Mouse (Mus musculus) MEL (cell line): ENCODE measurements around the gene B3galnt2. TPM values are rescaled to one million over a fixed set of nuclear protein-coding genes. Genes with fewer than 3 reads are reported as not detected.

ENCODE experiments used
- DNase-seq: peaks from one replicate; pipeline ENCODE4 v3.0.0; 2011; ENCODE audit warnings: low read depth, low spot score
- H3K27ac ChIP-seq: 2 replicates; pipeline ENCODE4 v1.5.1; 2012; ENCODE audit warnings: low read depth, mild to moderate bottlenecking, control low read depth, low read length, moderate library complexity; ENCODE audit not compliant: control insufficient read depth
- H3K27me3 ChIP-seq, 2 experiments: fragments of 150-350 bp in 1 of 2; sonication (generic) in 1 of 2; 2 replicates each; pipeline ENCODE4 v1.6.1; 2012; ENCODE audit warnings: low read length in 2 of 2, mild to moderate bottlenecking in 2 of 2, improper control_type of control experiment in 1 of 2, moderate library complexity in 1 of 2; ENCODE audit not compliant: insufficient read depth in 2 of 2, control insufficient read depth in 1 of 2
- H3K36me3 ChIP-seq, 2 experiments: 2 replicates each; pipeline ENCODE4 v1.6.1; 2012 to 2014; ENCODE audit warnings: low read length in 2 of 2, improper control_type of control experiment in 1 of 2, inconsistent platforms in 1 of 2, mild to moderate bottlenecking in 1 of 2; ENCODE audit not compliant: insufficient read depth in 2 of 2, control insufficient read depth in 1 of 2
- H3K4me1 ChIP-seq, 2 experiments: fragments of 150-350 bp in 1 of 2; sonication (generic) in 1 of 2; 2 replicates each; pipeline ENCODE4 v1.6.1; 2012; ENCODE audit warnings: low read length in 2 of 2, improper control_type of control experiment in 1 of 2, mild to moderate bottlenecking in 1 of 2; ENCODE audit not compliant: insufficient read depth in 2 of 2, control insufficient read depth in 1 of 2
- H3K4me3 ChIP-seq, 2 experiments: fragments of 150-350 bp in 1 of 2; sonication (generic) in 1 of 2; 2 replicates each; pipeline ENCODE4 v1.5.1; 2012; ENCODE audit warnings: low read depth in 2 of 2, low read length in 2 of 2, mild to moderate bottlenecking in 2 of 2, moderate library complexity in 2 of 2, control low read depth in 1 of 2, improper control_type of control experiment in 1 of 2; ENCODE audit not compliant: control insufficient read depth in 1 of 2, insufficient read depth in 1 of 2
- H3K79me2 ChIP-seq: 2 replicates; pipeline ENCODE4 v1.6.1; 2012; ENCODE audit warnings: mild to moderate bottlenecking, low read length, moderate library complexity; ENCODE audit not compliant: control insufficient read depth, poor library complexity, insufficient read depth
- H3K9ac ChIP-seq: 2 replicates; pipeline ENCODE4 v1.6.1; 2012; ENCODE audit warnings: low read depth, mild to moderate bottlenecking, control low read depth, low read length, moderate library complexity; ENCODE audit not compliant: control insufficient read depth, poor library complexity, severe bottlenecking
- H3K9me3 ChIP-seq: fragments of 150-350 bp; sonication (generic); replicated peaks from 2 replicates; pipeline ENCODE4 v1.6.1; 2012; ENCODE audit warnings: mild to moderate bottlenecking, low read length, improper control_type of control experiment, moderate library complexity; ENCODE audit not compliant: insufficient read depth
- BHLHE40 ChIP-seq: IDR thresholded peaks from 2 replicates; pipeline ENCODE4 v1.6.1; 2012; ENCODE audit warnings: low read depth, mild to moderate bottlenecking, inconsistent platforms, low read length, improper control_type of control experiment, borderline replicate concordance
- ELF1 ChIP-seq: IDR thresholded peaks from 2 replicates; pipeline ENCODE4 v1.6.1; 2014; ENCODE audit warnings: low read depth, mild to moderate bottlenecking, inconsistent platforms, low read length, improper control_type of control experiment, moderate library complexity
- EP300 ChIP-seq, 2 experiments: IDR thresholded peaks; 2 replicates each; pipeline ENCODE4 v1.6.1; 2011; ENCODE audit warnings: improper control_type of control experiment in 2 of 2, low read length in 2 of 2, low read depth in 1 of 2, mild to moderate bottlenecking in 1 of 2
- ETS1 ChIP-seq: IDR thresholded peaks from 2 replicates; pipeline ENCODE4 v1.6.1; 2012; ENCODE audit warnings: low read depth, mild to moderate bottlenecking, inconsistent platforms, low read length, improper control_type of control experiment, moderate library complexity
- GABPA ChIP-seq: IDR thresholded peaks from 2 replicates; pipeline ENCODE4 v1.6.1; 2012; ENCODE audit warnings: low read depth, mild to moderate bottlenecking, inconsistent platforms, low read length, improper control_type of control experiment, moderate library complexity
- JUND ChIP-seq: IDR thresholded peaks from 2 replicates; pipeline ENCODE4 v1.6.1; 2011; ENCODE audit warnings: low read depth, mild to moderate bottlenecking, improper control_type of control experiment, low read length
- KAT2A ChIP-seq: conservative IDR thresholded peaks from 2 replicates; pipeline ENCODE4 v1.6.1; 2012; ENCODE audit warnings: low read depth, low read length, improper control_type of control experiment, inconsistent platforms
- MAFK ChIP-seq: IDR thresholded peaks from 2 replicates; pipeline ENCODE4 v1.6.1; 2011; ENCODE audit warnings: low read depth, mild to moderate bottlenecking, low read length, improper control_type of control experiment, borderline replicate concordance
- MAX ChIP-seq: IDR thresholded peaks from 2 replicates; pipeline ENCODE4 v1.6.1; 2011; ENCODE audit warnings: low read length, improper control_type of control experiment
- MAZ ChIP-seq: IDR thresholded peaks from 2 replicates; pipeline ENCODE4 v1.6.1; 2012; ENCODE audit warnings: low read depth, mild to moderate bottlenecking, inconsistent platforms, low read length, improper control_type of control experiment
- MEF2A ChIP-seq: IDR thresholded peaks from 2 replicates; pipeline ENCODE4 v1.6.1; 2014; ENCODE audit warnings: low read depth, mild to moderate bottlenecking, inconsistent platforms, low read length, improper control_type of control experiment; ENCODE audit not compliant: poor library complexity, insufficient replicate concordance, severe bottlenecking; ENCODE audit errors: extremely low read depth
- MXI1 ChIP-seq: IDR thresholded peaks from 2 replicates; pipeline ENCODE4 v1.6.1; 2011; ENCODE audit warnings: mild to moderate bottlenecking, low read depth, low read length, improper control_type of control experiment
- MYB ChIP-seq: IDR thresholded peaks from 2 replicates; pipeline ENCODE4 v1.6.1; 2011; ENCODE audit warnings: mild to moderate bottlenecking, low read depth, low read length, improper control_type of control experiment
- NELFE ChIP-seq: IDR thresholded peaks from 2 replicates; pipeline ENCODE4 v1.6.1; 2011; ENCODE audit warnings: low read depth, low read length, improper control_type of control experiment
- NRF1 ChIP-seq: IDR thresholded peaks from 2 replicates; pipeline ENCODE4 v1.6.1; 2014; ENCODE audit warnings: low read depth, mild to moderate bottlenecking, inconsistent platforms, low read length, improper control_type of control experiment, moderate library complexity; ENCODE audit not compliant: poor library complexity, insufficient read depth, severe bottlenecking
- POLR2A ChIP-seq, 2 experiments: IDR thresholded peaks; 2 replicates each; pipeline ENCODE4 v1.6.1; 2011 to 2012; ENCODE audit warnings: low read length in 2 of 2, mild to moderate bottlenecking in 2 of 2, control low read depth in 1 of 2, improper control_type of control experiment in 1 of 2, low read depth in 1 of 2, moderate library complexity in 1 of 2; ENCODE audit not compliant: control insufficient read depth in 1 of 2, insufficient read depth in 1 of 2, poor library complexity in 1 of 2
- POLR2AphosphoS2 ChIP-seq: IDR thresholded peaks from 2 replicates; pipeline ENCODE4 v1.6.1; 2011; ENCODE audit warnings: low read length, improper control_type of control experiment
- RAD21 ChIP-seq: IDR thresholded peaks from 2 replicates; pipeline ENCODE4 v1.6.1; 2011; ENCODE audit warnings: mild to moderate bottlenecking, low read depth, low read length, improper control_type of control experiment
- RCOR1 ChIP-seq: IDR thresholded peaks from 2 replicates; pipeline ENCODE4 v1.6.1; 2012; ENCODE audit warnings: low read depth, mild to moderate bottlenecking, inconsistent platforms, low read length, improper control_type of control experiment
- SIN3A ChIP-seq: IDR thresholded peaks from 2 replicates; pipeline ENCODE4 v1.6.1; 2012; ENCODE audit warnings: low read length, improper control_type of control experiment, inconsistent platforms
- TAL1 ChIP-seq: IDR thresholded peaks from 2 replicates; pipeline ENCODE4 v1.6.1; 2012; ENCODE audit warnings: mild to moderate bottlenecking, inconsistent platforms, low read length, moderate library complexity, mixed read lengths
- TBP ChIP-seq: IDR thresholded peaks from 2 replicates; pipeline ENCODE4 v1.8.0; 2011; ENCODE audit warnings: low read depth, low read length, improper control_type of control experiment
- UBTF ChIP-seq: IDR thresholded peaks from 2 replicates; pipeline ENCODE4 v1.6.1; 2012; ENCODE audit warnings: low read depth, mild to moderate bottlenecking, inconsistent platforms, low read length, improper control_type of control experiment, moderate library complexity, borderline replicate concordance; ENCODE audit not compliant: insufficient read depth
- USF2 ChIP-seq, 2 experiments: IDR thresholded peaks; 2 replicates each; pipeline ENCODE4 v1.6.1; 2011 to 2012; ENCODE audit warnings: improper control_type of control experiment in 2 of 2, low read length in 2 of 2, borderline replicate concordance in 1 of 2, inconsistent platforms in 1 of 2, low read depth in 1 of 2, mild to moderate bottlenecking in 1 of 2; ENCODE audit not compliant: insufficient read depth in 1 of 2
- ZC3H11A ChIP-seq: IDR thresholded peaks from 2 replicates; pipeline ENCODE4 v1.6.1; 2012; ENCODE audit warnings: low read depth, mild to moderate bottlenecking, inconsistent platforms, low read length, improper control_type of control experiment
- ZMIZ1 ChIP-seq: IDR thresholded peaks from 2 replicates; pipeline ENCODE4 v1.6.1; 2012; ENCODE audit warnings: low read depth, mild to moderate bottlenecking, inconsistent platforms, low read length, improper control_type of control experiment, moderate library complexity
- ZNF384 ChIP-seq: IDR thresholded peaks from 2 replicates; pipeline ENCODE4 v1.6.1; 2012; ENCODE audit warnings: low read depth, mild to moderate bottlenecking, inconsistent platforms, low read length, improper control_type of control experiment
- polyA plus RNA-seq, 2 experiments: library from polyadenylated mRNA; stranded (reverse) in 1 of 2; unstranded in 1 of 2; fragments of >175 nt in 1 of 2; fragments of >200 nt in 1 of 2; gene quantifications; 2 replicates each; pipeline versions ENCODE4 v1.2.1 to v1.2.4; 2012; ENCODE audit warnings: low replicate concordance in 2 of 2, low read depth in 1 of 2; ENCODE audit not compliant: insufficient read length in 2 of 2, insufficient read depth in 1 of 2, missing spikeins in 1 of 2
- total RNA-seq: library from RNA; depleted of rRNA; stranded (reverse); fragments of 300-350 nt; gene quantifications from 2 replicates; pipeline ENCODE4 v1.2.3, GENCODE M21; 2012

B3galnt2 gene
- total and polyA plus RNA-seq, 3 experiments: 61.7 to 73.8 TPM; not detected in 1

- Histone ChIP-seq H3K27ac (no peak overlapping the region), H3K9me3 (no peaks in the 10 kb centered on the region), H3K4me1 (peaks cover 0 to 22% of the 10 kb centered on the region in 2 experiments; a peak in 3 of 4 replicates), H3K4me3 (no peak overlapping the region), H3K9ac (no peak overlapping the region), H3K79me2 (peaks cover 16% of the 10 kb centered on the region), H3K36me3 (peaks cover 21 to 33% of the 10 kb centered on the region in 2 experiments), H3K27me3 (no peaks in the 10 kb centered on the region)
- no peak for TF ChIP-seq TBP
- peak; percentile 63; the same call in 1 of the 2 replicates for TF ChIP-seq ZNF384
- TF ChIP-seq RCOR1: 0 out of 2 replicates have a peak, but pooled peaks have one; percentile 21
- no peak for DNase-seq
These were observed 72.0 kb downstream of the B3galnt2 start for GRCm38 (mm10) chr13:14026154-14026820.

GRCm38 (mm10) chr13:14033309-14034072 lies 79.2 kb downstream of the B3galnt2 start:
- no peak overlapping the region for H3K4me3 ChIP-seq
- H3K4me1 ChIP-seq: peaks cover 20 to 29% of the 10 kb centered on the region in 2 experiments
- H3K9ac ChIP-seq: no peak overlapping the region
- DNase-seq: peak; percentile 86
- H3K27ac ChIP-seq: peak overlapping the region; percentile 97
- peaks cover 46% of the 10 kb centered on the region for H3K79me2 ChIP-seq
- no peaks in the 10 kb centered on the region for H3K27me3 ChIP-seq
- H3K36me3 ChIP-seq: peaks cover 18 to 54% of the 10 kb centered on the region in 2 experiments
- H3K9me3 ChIP-seq: no peaks in the 10 kb centered on the region
- no peak for TF ChIP-seq ZC3H11A
- no peak for TF ChIP-seq UBTF
- 0 out of 4 replicates have a peak, but pooled peaks of 1 of the 2 experiments have one; percentile 51 for TF ChIP-seq USF2 (IDR thresholded peaks at IDR 0.05; ENCODE audit: borderline replicate concordance in 1 of 2, insufficient read depth in 1 of 2, low read depth in 1 of 2, low read length in 2 of 2)
- no peak for TF ChIP-seq TBP
- TF ChIP-seq NRF1: no peak
- no peak for TF ChIP-seq MEF2A
- TF ChIP-seq RAD21: no peak
- TF ChIP-seq MAFK: peak; percentile 55; the same call in 1 of the 2 replicates
- TF ChIP-seq SIN3A: peak; percentile 77
- peak; percentile 17 for TF ChIP-seq MAX
- peak; percentile 58; the same call in 1 of the 2 replicates for TF ChIP-seq POLR2AphosphoS2
- TF ChIP-seq EP300 (IDR thresholded peaks at IDR 0.05; ENCODE audit: low read depth in 1 of 2, low read length in 2 of 2): peak; percentile 90 to 91
- no peak for TF ChIP-seq MAZ
- TF ChIP-seq POLR2A (IDR thresholded peaks at IDR 0.05; ENCODE audit: control insufficient read depth in 1 of 2, insufficient read depth in 1 of 2, low read depth in 1 of 2, low read length in 2 of 2, poor library complexity in 1 of 2): no peak
- TF ChIP-seq ZMIZ1: no peak; the same call in 1 of the 2 replicates
- TF ChIP-seq ETS1: peak; percentile 90
- peak; percentile 75 for TF ChIP-seq TAL1
- no peak; the same call in 1 of the 2 replicates for TF ChIP-seq GABPA
- TF ChIP-seq ELF1: no peak
- TF ChIP-seq NELFE: no peak
- peak; percentile 40 for TF ChIP-seq MXI1
- peak; percentile 65; the same call in 1 of the 2 replicates for TF ChIP-seq BHLHE40
- TF ChIP-seq JUND: no peak
- peak; percentile 74 for TF ChIP-seq MYB
- peak; percentile 37; the same call in 1 of the 2 replicates for TF ChIP-seq KAT2A
